Mouse (Mus musculus) adrenal gland (tissue): ENCODE results near the gene Olfr1230.

Experiments
- intact Hi-C: fragments of 180-260 bp; cut with DNase I; formaldehyde crosslinking; loops from one replicate; pipeline ENCODE4 v1.15.1; 2025
- long read RNA-seq, 2 experiments: library from polyadenylated mRNA; unstranded; transcript quantifications; one replicate each; pipeline ENCODE4 v2.0.0; 2020; ENCODE audit warnings: borderline replicate concordance in 1 of 2; ENCODE audit not compliant: insufficient replicate concordance in 1 of 2

Olfr1230 gene
- long read RNA-seq, experiment 1, result 0 reads
- long read RNA-seq, experiment 2, result 0 reads

- intact Hi-C loops, result no loop called here
Observed at GRCm38 (mm10) chr2:89297168-89297567, at the start of gene Olfr1230. TSS of gene Olfr1230 (minus strand) at chr2:89297268.

- intact Hi-C loops, result no loop called here
Observed at GRCm38 (mm10) chr2:89342298-89342697, 45.2 kb upstream of the Olfr1230 start, which contains the start of gene Olfr1233. TSS of gene Olfr1233 (minus strand) at chr2:89342398.

- intact Hi-C loops, result no loop called here
Observed at GRCm38 (mm10) chr2:89329575-89329974, 32.5 kb upstream of the Olfr1230 start, which contains the start of gene Olfr1232. TSS of gene Olfr1232 (minus strand) at chr2:89329675.

- intact Hi-C loops, result no loop called here
Observed at GRCm38 (mm10) chr2:89306974-89307373, 9.9 kb upstream of the Olfr1230 start, which contains the start of gene Olfr1231. TSS of gene Olfr1231 (minus strand) at chr2:89307074.

GRCm38 (mm10) chr2:89287914-89288313, 9.2 kb downstream of the Olfr1230 start, which contains the start of gene Olfr1229:
TSS of gene Olfr1229 (minus strand) at chr2:89288014.
- intact Hi-C loops, result no loop called here

- intact Hi-C loops, result no loop called here
Observed at GRCm38 (mm10) chr2:89253962-89254361, 43.1 kb downstream of the Olfr1230 start, which contains the start of gene Olfr1228. TSS of gene Olfr1228 (minus strand) at chr2:89254062.
